Mouse (Mus musculus): ENCODE results near the gene Igfbp2.

The Igfbp2 gene

GRCm38 (mm10) chr1:72823751-72824706, at the start of gene Igfbp2:
Gene Igfbp2, plus strand, starts transcription at chr1:72824503.
- peak; percentile 83 for DNase-seq (ENCODE audit: low spot score)

DNA sequence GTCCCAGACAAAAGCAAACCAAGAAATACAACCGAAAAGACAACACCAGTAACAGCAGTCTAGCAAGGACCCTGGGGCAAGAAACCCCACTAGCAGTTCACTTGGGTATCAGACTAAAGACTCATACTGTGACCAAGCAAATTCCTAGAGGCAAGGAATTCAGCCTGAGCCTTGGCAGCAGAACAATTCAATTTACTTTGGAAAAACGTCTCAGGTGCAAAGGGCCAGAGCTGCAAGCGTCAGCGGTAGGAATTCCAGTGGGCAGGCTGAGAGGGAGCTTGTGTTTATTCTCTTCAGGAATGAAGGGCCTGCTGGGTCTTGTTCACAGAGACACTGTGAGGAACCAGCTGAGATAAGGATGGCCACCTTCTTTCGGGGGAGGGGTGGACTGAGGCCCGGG, 45.5 kb upstream of the Igfbp2 start:
- peak; percentile 29 for DNase-seq (ENCODE audit: low spot score)

GRCm38 (mm10) chr1:72780720-72781119, 43.6 kb upstream of the Igfbp2 start:
- DNase-seq (ENCODE audit: low spot score): peak; percentile 60

DNA sequence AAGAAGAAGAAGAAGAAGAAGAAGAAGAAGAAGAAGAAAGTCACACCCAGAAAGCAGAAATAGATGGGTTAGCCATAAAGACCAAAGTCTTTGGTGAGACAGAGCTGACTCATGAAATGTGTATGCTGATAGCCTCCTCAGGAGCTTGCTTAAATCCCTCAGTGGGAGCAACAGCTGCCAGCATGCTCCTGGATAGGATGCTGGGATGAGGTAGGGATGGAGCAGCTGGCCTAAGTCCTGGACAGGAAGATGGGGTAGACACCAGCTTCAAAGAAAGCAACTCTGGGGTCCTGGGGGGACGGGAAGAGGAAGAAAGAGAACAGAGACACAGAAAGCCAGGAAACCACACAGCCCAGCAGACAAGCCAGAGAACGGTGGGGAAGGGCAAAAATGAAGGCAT, 41.0 kb upstream of the Igfbp2 start:
- no peak for DNase-seq (ENCODE audit: low spot score)

DNA sequence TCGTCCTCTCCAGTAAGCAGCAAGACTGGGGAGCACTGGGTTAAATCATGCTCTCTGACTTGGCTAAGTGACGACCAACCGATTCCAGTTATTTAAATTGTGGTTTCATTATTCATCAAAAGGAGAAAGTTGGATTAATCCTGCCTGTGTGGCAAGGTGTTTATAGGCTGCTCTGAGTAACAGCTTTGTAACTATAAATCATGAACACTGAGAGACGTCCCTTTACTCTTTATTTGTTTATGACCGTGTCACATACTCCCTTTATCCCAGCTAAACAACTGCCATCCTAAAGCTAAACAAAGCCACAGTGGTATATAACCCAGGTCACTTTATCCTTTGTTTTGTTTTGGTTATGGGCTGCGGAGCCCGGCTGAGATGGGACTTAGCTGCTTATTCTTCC, 40.3 kb upstream of the Igfbp2 start:
- DNase-seq (ENCODE audit: low spot score): no peak

DNA sequence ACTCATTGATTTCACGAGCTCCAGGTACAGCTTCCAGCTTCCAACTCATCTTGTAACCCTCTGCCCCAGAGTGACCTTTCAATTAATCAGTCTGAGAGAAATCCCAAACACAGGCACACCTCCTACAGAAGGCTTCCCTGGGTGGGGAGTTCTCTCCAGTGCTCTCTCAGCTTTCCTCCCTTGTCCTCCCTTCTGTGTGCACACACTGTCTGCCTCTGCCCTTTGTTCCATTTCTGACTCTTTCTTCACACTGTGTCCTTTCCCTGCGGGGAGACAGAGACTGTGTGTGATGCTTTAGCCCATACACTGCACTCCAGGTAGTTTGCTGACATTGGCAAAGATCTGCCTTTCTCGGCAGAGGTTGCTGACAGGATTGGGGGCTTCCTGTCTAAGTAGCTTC, 33.6 kb upstream of the Igfbp2 start:
- DNase-seq (ENCODE audit: low spot score): no peak

- no peak for DNase-seq (ENCODE audit: low spot score)
Measured at GRCm38 (mm10) chr1:72791743-72792142, 32.6 kb upstream of the Igfbp2 start.

DNA sequence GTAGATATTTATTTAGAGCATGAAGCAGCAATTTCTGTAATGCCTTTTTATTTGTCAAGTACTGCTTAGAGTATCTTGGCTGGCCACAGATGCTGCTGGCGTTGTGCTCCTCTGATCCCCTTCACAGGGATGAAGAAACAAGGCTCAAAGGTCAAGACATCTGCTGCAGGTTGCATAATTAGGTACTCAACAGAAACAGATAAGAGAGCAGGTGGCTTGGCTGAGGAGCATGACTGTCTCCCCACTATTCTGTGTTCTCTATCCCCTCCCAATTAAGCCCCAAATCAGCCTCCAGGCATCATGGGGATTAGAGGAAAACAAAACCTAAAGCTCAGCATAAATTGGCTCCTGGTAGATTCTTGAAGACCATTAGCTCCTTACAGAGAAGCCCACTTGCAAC, 32.0 kb upstream of the Igfbp2 start:
- DNase-seq (ENCODE audit: low spot score): no peak

GRCm38 (mm10) chr1:72793230-72793629, 31.1 kb upstream of the Igfbp2 start:
- no peak for DNase-seq (ENCODE audit: low spot score)

DNA sequence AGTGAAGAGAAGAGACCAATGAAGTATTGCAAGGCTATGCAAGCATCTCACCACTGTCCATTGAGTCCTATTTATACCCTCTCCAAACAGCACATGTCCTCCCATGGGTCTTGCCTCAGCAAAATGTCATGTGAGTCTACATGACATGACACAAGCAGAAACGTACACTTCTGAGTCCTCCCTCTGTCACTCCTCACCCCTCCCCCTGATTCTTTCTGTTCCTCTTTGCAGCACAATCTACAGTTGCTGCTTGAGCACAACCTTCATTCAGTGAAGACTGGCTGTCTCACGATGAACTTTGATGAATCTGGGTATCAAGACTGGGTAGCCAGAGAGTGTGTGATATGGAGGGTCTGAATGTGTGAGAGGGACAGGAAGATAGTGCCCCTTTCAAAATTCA, 28.2 kb upstream of the Igfbp2 start:
- no peak for DNase-seq (ENCODE audit: low spot score)

DNA sequence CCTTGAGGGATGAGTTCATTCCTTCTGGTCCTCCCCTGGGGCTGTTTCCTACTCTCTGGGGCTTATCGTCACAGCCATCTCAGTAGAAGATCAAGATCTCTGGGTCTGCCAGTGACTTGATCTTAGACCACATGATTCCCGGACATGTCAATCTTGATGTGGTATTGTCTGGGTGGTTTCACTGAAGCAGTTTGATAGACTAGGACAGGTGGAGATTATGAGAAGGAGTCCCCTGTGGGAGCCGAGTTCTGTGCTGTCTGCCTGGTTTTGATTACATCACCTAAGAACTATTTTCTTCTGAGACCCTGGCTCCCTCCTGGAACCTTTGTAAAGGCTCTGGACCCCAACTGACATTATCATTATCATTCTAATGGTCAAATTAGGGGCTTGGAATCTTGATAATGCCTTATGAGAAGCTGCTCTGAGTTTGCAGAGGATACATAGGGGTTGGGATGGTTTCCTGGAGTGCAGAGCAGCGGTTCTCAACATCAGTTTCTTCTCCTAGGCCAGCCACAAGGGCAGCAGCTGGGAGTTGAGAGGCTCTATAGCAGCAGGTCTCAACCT, 27.1 kb upstream of the Igfbp2 start:
- no peak for DNase-seq (ENCODE audit: low spot score)

DNA sequence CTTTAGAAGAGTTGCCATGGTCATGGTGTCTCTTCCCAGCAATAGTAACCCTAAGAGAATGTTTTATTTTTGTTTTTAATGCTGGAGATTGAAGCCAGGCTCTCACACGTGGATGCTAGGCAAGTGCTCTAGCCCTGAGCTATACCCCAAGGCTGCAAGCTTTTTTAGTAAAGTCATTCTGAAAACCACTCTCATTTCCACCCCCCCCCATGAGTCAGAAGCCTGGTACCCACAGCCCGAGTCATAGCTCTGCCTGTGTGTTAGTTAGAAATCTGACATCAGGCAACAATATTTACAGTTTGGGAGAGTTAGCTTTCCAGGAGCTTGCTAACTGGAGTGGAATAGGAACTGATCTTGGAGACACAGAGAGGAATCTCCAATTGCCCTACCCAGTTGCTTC, 25.9 kb upstream of the Igfbp2 start:
- no peak for DNase-seq (ENCODE audit: low spot score)

DNA sequence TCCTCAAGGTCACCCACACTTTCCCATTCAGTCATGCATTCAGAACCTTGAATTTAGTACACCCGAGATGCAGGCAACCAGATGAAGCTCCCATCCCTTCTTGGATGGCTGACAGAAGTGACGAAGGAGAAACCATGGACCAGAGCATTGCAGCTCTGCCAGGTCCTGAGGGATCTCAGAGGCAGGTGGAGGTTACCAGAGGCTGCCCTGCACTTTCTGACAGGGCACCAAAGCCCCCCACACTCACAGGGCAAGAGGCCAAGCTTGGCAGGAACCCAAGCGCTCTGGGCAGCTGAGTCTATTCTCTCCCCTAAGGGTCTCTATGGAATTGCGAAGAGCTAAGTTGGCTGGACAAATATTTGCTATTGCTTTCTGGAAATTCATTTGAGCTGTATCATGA, 20.3 kb upstream of the Igfbp2 start:
- DNase-seq (ENCODE audit: low spot score): no peak

DNA sequence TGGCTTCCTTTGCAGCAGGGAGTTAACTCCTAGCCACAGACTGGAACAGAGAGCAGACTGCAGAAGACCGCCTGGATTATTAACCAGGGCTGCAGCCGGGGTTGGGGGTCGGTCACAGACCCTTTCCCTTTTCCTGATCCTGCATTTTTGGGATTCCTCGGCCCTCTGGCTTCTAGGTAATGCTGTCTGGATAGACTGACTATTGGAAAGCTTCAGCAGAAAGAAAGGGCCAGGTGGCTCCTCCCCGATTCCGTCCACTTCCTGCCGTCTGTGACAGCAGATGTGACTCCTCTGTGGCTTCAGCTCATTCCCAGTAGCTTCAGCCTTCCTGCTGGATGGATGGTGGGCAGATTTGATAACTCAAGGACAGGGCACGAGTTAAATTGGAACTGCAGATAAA, 19.3 kb upstream of the Igfbp2 start:
- DNase-seq (ENCODE audit: low spot score): peak; percentile 52

DNA sequence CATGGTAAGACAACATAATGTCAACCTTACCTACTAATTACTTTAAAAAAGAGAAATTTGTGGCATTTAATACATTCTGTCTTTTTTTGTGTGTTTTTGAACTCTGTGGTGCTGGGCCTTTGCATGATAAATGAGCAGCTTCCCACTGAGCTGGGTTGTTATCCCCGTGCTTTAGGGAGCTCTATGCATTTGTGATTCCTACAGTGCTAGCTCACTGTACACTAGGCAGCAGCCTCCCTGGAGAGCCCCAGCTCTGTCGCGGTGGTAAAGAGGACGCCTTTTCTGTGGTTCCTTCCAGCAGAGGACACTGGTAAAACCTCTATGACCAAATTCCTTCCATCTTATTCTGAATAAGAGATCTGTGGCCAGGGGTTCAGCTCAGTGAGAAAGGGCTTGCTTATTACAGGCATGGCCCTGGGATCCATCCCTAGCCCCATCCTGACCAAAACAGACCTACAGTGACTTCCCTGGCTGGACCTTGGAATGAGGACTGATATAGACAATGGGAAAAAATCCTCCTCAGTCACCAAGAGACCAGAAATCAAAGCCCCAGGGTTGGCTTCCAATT, 18.7 kb upstream of the Igfbp2 start:
- DNase-seq (ENCODE audit: low spot score): no peak

DNA sequence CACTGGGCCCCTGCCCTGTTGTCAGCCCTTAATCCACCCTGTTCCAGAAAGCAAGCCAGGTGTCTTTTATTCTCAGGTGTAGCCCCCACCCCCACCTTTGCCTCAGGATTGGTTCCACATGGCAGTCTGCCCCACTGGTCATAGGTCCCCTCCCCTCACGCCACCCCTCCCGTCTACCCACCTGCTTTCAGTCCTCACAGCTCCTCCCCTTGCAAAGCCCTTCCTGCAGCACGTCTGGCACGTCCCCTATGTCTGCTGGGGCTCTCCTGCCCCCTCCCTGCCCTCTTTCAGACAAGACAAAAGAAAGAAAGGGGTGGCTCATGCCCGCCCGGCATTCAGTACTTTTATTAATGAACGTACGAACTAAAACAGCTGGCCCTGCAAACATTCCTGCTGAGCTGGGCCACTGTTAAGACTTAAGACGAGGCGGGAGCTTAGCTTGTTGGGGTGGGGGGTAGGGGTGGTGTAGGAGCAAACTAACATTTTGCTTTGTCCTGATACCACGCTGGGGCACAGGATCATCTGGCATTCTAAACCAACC, 18.2 kb upstream of the Igfbp2 start:
- peak; percentile 80 for DNase-seq (ENCODE audit: low spot score)

GRCm38 (mm10) chr1:72809304-72809703, 15.0 kb upstream of the Igfbp2 start:
- no peak for DNase-seq (ENCODE audit: low spot score)

GRCm38 (mm10) chr1:72809951-72810675, 14.2 kb upstream of the Igfbp2 start:
- no peak for DNase-seq (ENCODE audit: low spot score)

- no peak for DNase-seq (ENCODE audit: low spot score)
Measured at GRCm38 (mm10) chr1:72811061-72811460, 13.2 kb upstream of the Igfbp2 start.

DNA sequence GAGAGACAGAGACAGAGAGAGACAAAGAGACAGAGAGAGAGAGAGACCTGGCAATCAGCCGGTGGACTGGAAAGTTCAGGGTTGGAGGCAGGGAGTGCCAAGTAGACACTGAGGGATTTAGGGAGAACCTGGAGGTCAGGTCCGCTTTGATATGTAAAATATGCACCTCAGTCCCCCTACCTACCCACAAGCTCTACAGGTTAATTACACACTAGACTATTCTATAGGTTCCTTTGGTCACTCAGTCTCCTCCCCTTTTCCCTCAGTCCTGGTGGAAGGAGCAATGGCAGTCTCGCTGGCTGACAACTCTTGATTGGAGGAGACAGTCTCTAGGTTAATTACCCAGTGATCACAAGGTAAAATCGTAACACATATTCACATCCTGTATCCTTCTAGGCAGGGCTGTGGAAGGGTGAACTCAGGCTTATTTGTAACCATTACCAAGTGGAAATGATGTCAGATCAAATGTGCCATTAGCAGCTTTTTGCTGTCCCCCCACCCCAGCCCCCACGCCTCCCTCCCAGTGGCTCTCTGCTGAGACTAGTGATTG, 11.1 kb upstream of the Igfbp2 start:
- DNase-seq (ENCODE audit: low spot score): no peak

- peak; percentile 62 for DNase-seq (ENCODE audit: low spot score)
Measured at GRCm38 (mm10) chr1:72813639-72814403, 10.5 kb upstream of the Igfbp2 start.

Measured in embryo, embryonic 10.5 days (tissue).